Mouse (Mus musculus): ENCODE data around the gene Gpr22. TPM values are rescaled to one million over a fixed set of nuclear protein-coding genes. Genes with fewer than 3 reads are reported as not detected.

The Gpr22 gene
- 11.0 and 12.7 TPM in 2 replicates for polyA plus RNA-seq (2014; fragmentation: Nextera tagmentation; extraction: Ambion mirVana)

DNA sequence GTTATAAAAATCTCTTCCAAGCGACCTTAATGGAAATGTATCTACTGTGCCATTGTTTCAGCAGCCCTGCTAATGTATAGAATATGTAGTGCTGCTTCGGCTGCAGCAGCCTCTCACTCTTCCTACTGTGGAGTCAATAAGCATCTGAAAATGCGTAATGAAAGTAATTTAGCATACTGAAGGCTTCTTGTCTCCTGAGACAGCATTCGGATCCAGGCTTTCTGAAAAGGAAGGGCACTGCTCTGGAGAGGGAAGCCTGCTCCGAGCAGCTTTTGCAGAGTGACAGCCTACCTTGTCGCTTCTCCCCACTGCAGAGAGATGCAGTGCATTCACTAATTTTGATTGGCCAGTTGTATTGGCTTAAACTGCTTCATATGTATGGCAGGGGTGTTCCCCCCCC, at the start of gene Gpr22:
TSS of gene Gpr22 (minus strand) at position 348 of the 400 bp plus-strand sequence.
- Histone ChIP-seq H3K27me3 (ENCODE audit: control insufficient read depth, insufficient read depth, low read length) (no peaks in the 10 kb centered on the region), H3K9me3 (ENCODE audit: control insufficient read depth, low read length) (no peaks in the 10 kb centered on the region), H3K4me3 (ENCODE audit: low read depth, low read length) (peak within 1 kb of the TSS; percentile 12), H3K4me2 (replicated peaks; ENCODE audit: low read depth, low read length) (no peak within 1 kb of the TSS; the same call in 1 of the 2 replicates), H3K9ac (ENCODE audit: low read depth, low read length) (peak within 1 kb of the TSS; percentile 7; the same call in 1 of the 2 replicates), H3K27ac (ENCODE audit: low read depth, low read length) (peak within 1 kb of the TSS; percentile 17; the same call in 1 of the 2 replicates), H3K4me1 (replicated peaks; ENCODE audit: control insufficient read depth, insufficient read depth, low read length) (no peaks in the 10 kb centered on the region), H3K36me3 (ENCODE audit: control insufficient read depth, insufficient read depth, low read length) (no peaks in the 10 kb centered on the region)
- ATAC-seq (ENCODE audit: low FRiP score) (peak; percentile 91), DNase-seq (ENCODE audit: low spot score) (peak; percentile 35)
- WGBS = 20% methylated on average over 6 of the region's 6 CpGs

DNA sequence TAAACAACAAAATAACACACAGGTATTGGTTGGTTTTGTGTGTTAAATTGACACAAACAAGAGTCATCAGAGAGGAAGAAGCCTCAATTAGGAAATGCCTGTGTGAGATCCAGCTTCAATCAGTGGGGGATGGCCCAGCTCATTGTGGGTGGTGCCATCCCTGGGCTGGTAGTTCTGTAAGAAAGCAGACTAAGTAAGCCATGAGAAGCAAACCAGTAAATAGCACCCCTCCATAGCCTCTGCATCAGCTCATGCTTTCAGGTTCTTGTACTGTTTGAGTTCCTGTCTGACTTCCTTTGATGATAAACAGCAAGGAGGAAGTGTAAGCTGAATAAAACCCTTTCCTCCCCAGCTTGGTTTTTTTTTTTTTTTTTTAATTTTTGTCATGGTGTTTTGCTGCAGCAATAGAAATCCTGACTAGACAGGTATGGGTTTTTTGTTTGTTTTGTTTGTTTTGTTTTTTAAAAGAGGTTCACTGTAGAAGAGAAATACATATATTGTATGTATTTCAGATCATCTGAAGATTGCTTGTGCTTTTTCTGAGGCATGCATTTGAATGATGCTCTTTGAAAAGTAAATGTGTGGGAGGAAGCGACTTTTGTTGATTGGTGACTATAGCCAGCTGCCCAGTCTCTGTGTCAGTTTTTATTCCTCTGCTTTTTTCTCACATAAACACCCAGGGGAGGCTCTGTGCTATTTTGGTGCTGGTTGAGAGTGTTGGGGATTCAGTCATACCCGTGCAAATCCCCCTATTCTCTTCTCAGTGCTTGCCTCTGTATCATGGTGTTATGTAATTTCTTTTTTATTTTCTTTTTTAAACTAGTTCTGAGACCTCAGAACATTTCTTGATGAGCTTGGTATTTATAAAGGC, 42.4 kb upstream of the Gpr22 start:
- ATAC-seq (ENCODE audit: low FRiP score) = no peak
- Histone ChIP-seq H3K4me2 (replicated peaks; ENCODE audit: low read depth, low read length) (no peak overlapping the region), H3K27me3 (ENCODE audit: control insufficient read depth, insufficient read depth, low read length) (no peaks in the 10 kb centered on the region), H3K9ac (ENCODE audit: low read depth, low read length) (no peak overlapping the region), H3K9me3 (ENCODE audit: control insufficient read depth, low read length) (no peaks in the 10 kb centered on the region), H3K36me3 (ENCODE audit: control insufficient read depth, insufficient read depth, low read length) (no peaks in the 10 kb centered on the region), H3K4me1 (replicated peaks; ENCODE audit: control insufficient read depth, insufficient read depth, low read length) (no peaks in the 10 kb centered on the region), H3K4me3 (ENCODE audit: low read depth, low read length) (no peak overlapping the region), H3K27ac (ENCODE audit: low read depth, low read length) (no peak overlapping the region)
- WGBS = 61% methylated on average over 2 of the region's 2 CpGs
- DNase-seq (ENCODE audit: low spot score) = no peak

DNA sequence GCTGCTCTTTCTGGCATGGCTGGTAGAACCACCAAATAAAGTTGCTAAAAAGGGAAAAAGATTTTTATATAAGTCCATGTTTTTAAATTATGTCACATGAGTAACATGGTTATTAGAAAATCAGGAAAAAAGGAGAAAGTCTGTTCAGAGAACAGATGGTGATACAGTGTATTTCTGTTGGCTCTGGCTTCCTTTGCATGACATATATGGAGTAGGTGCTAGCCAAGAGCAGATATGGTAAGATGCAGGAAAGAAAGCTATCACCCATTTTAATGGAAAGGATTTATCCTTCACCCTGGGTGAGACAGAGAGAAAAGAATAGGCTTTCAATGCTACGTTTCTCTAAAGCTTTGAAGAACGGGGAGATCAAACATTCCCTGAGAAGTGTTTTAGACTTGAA, 40.7 kb upstream of the Gpr22 start:
- Histone ChIP-seq H3K4me2 (replicated peaks; ENCODE audit: low read depth, low read length) (no peak overlapping the region), H3K4me1 (replicated peaks; ENCODE audit: control insufficient read depth, insufficient read depth, low read length) (no peaks in the 10 kb centered on the region), H3K36me3 (ENCODE audit: control insufficient read depth, insufficient read depth, low read length) (no peaks in the 10 kb centered on the region), H3K27ac (ENCODE audit: low read depth, low read length) (no peak overlapping the region), H3K4me3 (ENCODE audit: low read depth, low read length) (no peak overlapping the region), H3K9me3 (ENCODE audit: control insufficient read depth, low read length) (no peaks in the 10 kb centered on the region), H3K27me3 (ENCODE audit: control insufficient read depth, insufficient read depth, low read length) (no peaks in the 10 kb centered on the region), H3K9ac (ENCODE audit: low read depth, low read length) (no peak overlapping the region)
- DNase-seq (ENCODE audit: low spot score) = no peak
- WGBS = 73% methylated on average over 2 of the region's 2 CpGs
- no peak for ATAC-seq (ENCODE audit: low FRiP score)

DNA sequence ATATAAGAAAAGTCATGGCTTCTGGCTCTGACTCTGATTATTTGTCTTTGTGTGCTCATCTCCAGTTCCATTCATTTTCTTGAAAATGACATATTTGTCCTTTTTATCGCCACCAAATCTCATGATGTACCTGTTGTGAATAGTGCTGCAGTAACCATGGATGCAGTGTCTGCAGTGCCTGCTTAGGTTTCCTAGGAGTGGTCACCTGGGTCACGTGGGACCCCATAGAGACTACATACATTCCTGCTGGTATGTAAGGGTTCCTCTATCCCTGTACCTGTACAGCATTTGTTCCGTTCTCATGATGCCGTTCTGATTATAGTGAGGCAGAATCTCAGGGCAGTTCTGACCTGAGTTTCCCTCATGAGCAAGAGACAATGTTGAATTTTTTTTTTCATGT, 36.1 kb upstream of the Gpr22 start:
- no peak overlapping the region for H3K4me3 ChIP-seq (ENCODE audit: low read depth, low read length)
- DNase-seq (ENCODE audit: low spot score) = no peak
- H3K36me3 ChIP-seq (ENCODE audit: control insufficient read depth, insufficient read depth, low read length) = no peaks in the 10 kb centered on the region
- 94% methylated on average over 4 of the region's 4 CpGs for WGBS
- no peak for ATAC-seq (ENCODE audit: low FRiP score)
- H3K9ac ChIP-seq (ENCODE audit: low read depth, low read length) = no peak overlapping the region
- no peaks in the 10 kb centered on the region for H3K9me3 ChIP-seq (ENCODE audit: control insufficient read depth, low read length)
- no peaks in the 10 kb centered on the region for H3K27me3 ChIP-seq (ENCODE audit: control insufficient read depth, insufficient read depth, low read length)
- no peaks in the 10 kb centered on the region for H3K4me1 ChIP-seq (replicated peaks; ENCODE audit: control insufficient read depth, insufficient read depth, low read length)
- H3K27ac ChIP-seq (ENCODE audit: low read depth, low read length) = no peak overlapping the region
- no peak overlapping the region for H3K4me2 ChIP-seq (replicated peaks; ENCODE audit: low read depth, low read length)

GRCm38 (mm10) chr12:31747301-31747700, 33.6 kb upstream of the Gpr22 start:
- H3K9ac ChIP-seq (ENCODE audit: low read depth, low read length) = no peak overlapping the region
- 84% methylated on average over 8 of the region's 8 CpGs for WGBS
- H3K36me3 ChIP-seq (ENCODE audit: control insufficient read depth, insufficient read depth, low read length) = no peaks in the 10 kb centered on the region
- no peak overlapping the region for H3K27ac ChIP-seq (ENCODE audit: low read depth, low read length)
- no peak for DNase-seq (ENCODE audit: low spot score)
- no peaks in the 10 kb centered on the region for H3K27me3 ChIP-seq (ENCODE audit: control insufficient read depth, insufficient read depth, low read length)
- no peaks in the 10 kb centered on the region for H3K9me3 ChIP-seq (ENCODE audit: control insufficient read depth, low read length)
- no peak overlapping the region for H3K4me2 ChIP-seq (replicated peaks; ENCODE audit: low read depth, low read length)
- no peak for ATAC-seq (ENCODE audit: low FRiP score)
- H3K4me1 ChIP-seq (replicated peaks; ENCODE audit: control insufficient read depth, insufficient read depth, low read length) = no peaks in the 10 kb centered on the region
- H3K4me3 ChIP-seq (ENCODE audit: low read depth, low read length) = no peak overlapping the region

- H3K36me3 ChIP-seq (ENCODE audit: control insufficient read depth, insufficient read depth, low read length) = no peaks in the 10 kb centered on the region
- H3K4me1 ChIP-seq (replicated peaks; ENCODE audit: control insufficient read depth, insufficient read depth, low read length) = no peaks in the 10 kb centered on the region
- no peak for ATAC-seq (ENCODE audit: low FRiP score)
- no peak overlapping the region for H3K4me2 ChIP-seq (replicated peaks; ENCODE audit: low read depth, low read length)
- no peaks in the 10 kb centered on the region for H3K9me3 ChIP-seq (ENCODE audit: control insufficient read depth, low read length)
- no peak for DNase-seq (ENCODE audit: low spot score)
- no peak overlapping the region for H3K9ac ChIP-seq (ENCODE audit: low read depth, low read length)
- H3K4me3 ChIP-seq (ENCODE audit: low read depth, low read length) = no peak overlapping the region
- no peaks in the 10 kb centered on the region for H3K27me3 ChIP-seq (ENCODE audit: control insufficient read depth, insufficient read depth, low read length)
- 97% methylated on average over 2 of the region's 2 CpGs for WGBS
- no peak overlapping the region for H3K27ac ChIP-seq (ENCODE audit: low read depth, low read length)
Observed at GRCm38 (mm10) chr12:31734616-31735015, 20.9 kb upstream of the Gpr22 start.

- DNase-seq (ENCODE audit: low spot score) (no peak), ATAC-seq (ENCODE audit: low FRiP score) (no peak)
- H3K9me3 ChIP-seq (ENCODE audit: control insufficient read depth, low read length) = no peaks in the 10 kb centered on the region
- no peaks in the 10 kb centered on the region for H3K36me3 ChIP-seq (ENCODE audit: control insufficient read depth, insufficient read depth, low read length)
- no peaks in the 10 kb centered on the region for H3K27me3 ChIP-seq (ENCODE audit: control insufficient read depth, insufficient read depth, low read length)
- no peaks in the 10 kb centered on the region for H3K4me1 ChIP-seq (replicated peaks; ENCODE audit: control insufficient read depth, insufficient read depth, low read length)
- H3K4me3 ChIP-seq (ENCODE audit: low read depth, low read length) = no peak overlapping the region
- 97% methylated on average over 1 of the region's 1 CpGs for WGBS
- H3K4me2 ChIP-seq (replicated peaks; ENCODE audit: low read depth, low read length) = no peak overlapping the region
- H3K9ac ChIP-seq (ENCODE audit: low read depth, low read length) = no peak overlapping the region
- no peak overlapping the region for H3K27ac ChIP-seq (ENCODE audit: low read depth, low read length)
Observed at GRCm38 (mm10) chr12:31730126-31730525, 16.4 kb upstream of the Gpr22 start.

DNA sequence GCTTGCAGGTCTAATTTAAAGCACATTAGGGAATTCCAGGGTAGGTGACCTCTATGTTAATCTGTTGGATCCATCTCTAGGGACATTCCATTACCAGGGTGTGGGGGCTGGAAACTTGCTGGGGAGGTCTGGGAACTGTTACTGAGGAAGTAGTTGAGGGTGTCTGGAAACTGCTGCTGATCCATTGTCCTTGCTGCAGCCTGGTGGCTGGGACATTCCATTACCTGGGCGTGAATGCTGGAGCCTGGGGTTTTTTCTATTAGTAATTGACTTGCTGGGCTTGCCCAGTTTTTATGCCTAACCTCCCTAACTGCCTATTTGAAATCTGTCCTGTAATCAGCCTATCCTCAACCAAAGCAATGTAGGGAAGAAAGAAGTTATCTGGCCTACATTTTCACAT, 13.0 kb upstream of the Gpr22 start:
- H3K27me3 ChIP-seq (ENCODE audit: control insufficient read depth, insufficient read depth, low read length) = no peaks in the 10 kb centered on the region
- no peaks in the 10 kb centered on the region for H3K4me1 ChIP-seq (replicated peaks; ENCODE audit: control insufficient read depth, insufficient read depth, low read length)
- no peak overlapping the region for H3K27ac ChIP-seq (ENCODE audit: low read depth, low read length)
- ATAC-seq (ENCODE audit: low FRiP score) (no peak), DNase-seq (ENCODE audit: low spot score) (no peak)
- no peak overlapping the region for H3K4me3 ChIP-seq (ENCODE audit: low read depth, low read length)
- no peaks in the 10 kb centered on the region for H3K9me3 ChIP-seq (ENCODE audit: control insufficient read depth, low read length)
- H3K4me2 ChIP-seq (replicated peaks; ENCODE audit: low read depth, low read length) = no peak overlapping the region
- H3K9ac ChIP-seq (ENCODE audit: low read depth, low read length) = no peak overlapping the region
- 47% methylated on average over 1 of the region's 1 CpGs for WGBS
- H3K36me3 ChIP-seq (ENCODE audit: control insufficient read depth, insufficient read depth, low read length) = no peaks in the 10 kb centered on the region
